Mouse (Mus musculus) 416B (cell line): ENCODE measurements at regions not wholly inside any gene's neighbourhood (a gene's known extent, or its start where the extent isn't known, plus 50 kb on each side); places are given as distances from the start of the nearest gene placed in this dataset.
A peak's percentile ranks its signal among the peaks of the same experiment; 100 is the strongest.

Source experiments
- DNase-seq: peaks from one replicate; pipeline ENCODE4 v3.0.0; 2011; ENCODE audit warnings: low read depth

- DNase-seq, result no peak
Measured at GRCm38 (mm10) chr6:100476550-100477366, 189.5 kb upstream of the Rybp start.

GRCm38 (mm10) chr6:100475341-100475955 lies 188.2 kb upstream of the Rybp start:
- DNase-seq, result no peak

- DNase-seq, result no peak
Measured at GRCm38 (mm10) chr6:100474326-100474725, 187.0 kb upstream of the Rybp start.

DNA sequence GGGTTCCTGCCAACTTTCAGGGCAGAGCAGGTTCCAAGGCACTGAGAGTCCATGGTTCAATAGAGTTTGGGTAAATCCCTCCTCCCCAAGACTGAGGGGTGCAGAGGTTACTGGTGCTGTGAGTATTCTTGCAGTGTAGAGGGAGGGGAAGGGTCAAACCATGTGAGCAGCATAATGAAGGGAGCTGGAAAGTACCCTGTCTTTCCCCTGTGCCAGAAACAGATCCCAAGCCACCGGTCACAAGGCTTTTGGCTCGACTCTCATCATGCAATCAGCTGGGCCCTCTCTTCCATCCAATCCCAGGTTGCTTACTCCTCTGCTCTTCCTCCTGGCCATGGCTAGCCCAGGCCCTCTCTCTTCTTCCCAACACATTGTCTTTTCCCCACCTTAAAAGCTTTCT lies 182.8 kb upstream of the Rybp start:
- DNase-seq, result no peak

DNA sequence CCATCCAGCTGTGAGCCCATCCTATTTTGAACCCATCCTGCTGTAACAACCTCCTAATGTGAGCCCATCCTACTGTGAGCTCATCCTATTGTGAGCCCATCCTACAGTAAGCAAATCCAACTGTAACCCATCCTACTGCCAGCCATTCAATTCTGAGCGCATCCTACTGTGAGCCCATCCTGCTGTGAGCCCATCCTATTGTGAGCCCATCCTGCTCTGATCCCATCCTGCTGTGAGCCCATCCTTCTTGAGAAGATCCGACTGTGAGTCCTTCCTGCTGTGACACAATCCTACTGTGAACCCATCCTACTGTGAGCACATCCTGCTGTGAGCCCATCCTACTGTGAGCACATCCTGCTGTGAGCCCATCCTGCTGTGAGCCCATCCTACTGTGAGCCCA lies 175.5 kb upstream of the Rybp start:
- no peak for DNase-seq

- DNase-seq, result no peak
Measured at GRCm38 (mm10) chr6:100453401-100453800, 166.1 kb upstream of the Rybp start.

DNA sequence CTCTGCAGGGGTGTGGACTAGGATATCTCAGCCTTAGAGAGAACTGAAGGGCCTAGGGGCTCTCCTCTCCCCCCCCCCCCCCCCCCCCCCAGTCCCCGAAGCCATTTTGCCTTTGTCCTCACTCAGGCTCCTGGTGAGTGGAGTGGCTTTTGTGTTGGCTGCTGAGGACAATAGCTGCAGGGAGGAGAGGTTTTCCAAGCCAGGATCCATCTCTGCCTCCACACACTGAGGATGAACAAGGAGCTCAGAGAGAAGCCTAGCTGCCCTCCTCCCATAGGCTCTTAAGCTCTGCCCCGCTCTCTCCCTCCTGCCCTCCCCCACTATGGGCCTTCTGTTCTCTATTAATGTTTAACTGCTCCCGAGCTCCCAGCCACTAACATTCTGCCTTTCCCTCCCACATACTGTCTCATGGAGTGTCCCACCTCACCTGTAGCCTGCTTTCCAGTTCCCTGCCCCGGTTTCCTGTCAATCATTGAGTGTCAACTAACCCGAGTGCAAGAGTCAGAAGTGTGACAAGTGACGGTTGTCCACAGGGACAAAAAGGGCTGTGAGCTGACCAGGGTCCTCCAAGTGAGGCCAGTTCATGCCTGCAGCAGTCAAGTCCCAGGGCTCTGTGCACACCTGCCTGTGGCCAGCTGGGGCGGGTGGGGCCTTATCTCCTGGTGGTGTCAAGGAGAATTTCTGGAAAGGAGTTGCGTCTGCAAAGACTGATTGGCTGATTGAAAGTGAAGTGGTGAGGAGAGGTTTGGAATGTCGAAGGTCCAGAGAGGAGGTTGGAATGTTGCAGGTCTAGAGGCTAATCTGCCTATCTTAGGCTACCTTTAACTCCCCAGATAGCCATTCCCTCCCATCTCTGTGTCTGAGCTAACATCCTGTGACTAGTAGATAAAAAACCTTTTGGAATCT lies 165.1 kb upstream of the Rybp start:
- no peak for DNase-seq

DNA sequence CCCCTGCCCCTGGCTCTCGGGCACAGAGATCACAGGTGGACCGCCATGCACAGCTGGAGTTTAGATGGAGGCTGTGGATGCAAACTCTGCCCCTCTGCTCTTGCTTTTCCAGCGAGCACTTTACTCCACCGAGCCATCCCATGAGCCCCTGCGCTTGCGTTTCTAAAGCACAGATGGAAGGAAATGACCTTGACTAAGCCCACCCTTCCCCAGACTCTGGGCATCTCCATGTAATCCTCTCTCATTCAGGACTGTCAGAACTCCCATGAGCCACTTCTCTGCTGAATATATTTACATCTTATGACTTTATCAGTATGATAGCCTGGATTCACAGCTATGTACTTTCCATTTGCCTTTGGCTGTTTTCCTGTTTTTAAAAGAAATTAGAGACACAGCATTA lies 162.8 kb upstream of the Rybp start:
- DNase-seq, result no peak

- DNase-seq, result no peak
Measured at GRCm38 (mm10) chr6:100449087-100449486, 161.8 kb upstream of the Rybp start.

GRCm38 (mm10) chr6:100447211-100447610 lies 159.9 kb upstream of the Rybp start:
- DNase-seq, result no peak

DNA sequence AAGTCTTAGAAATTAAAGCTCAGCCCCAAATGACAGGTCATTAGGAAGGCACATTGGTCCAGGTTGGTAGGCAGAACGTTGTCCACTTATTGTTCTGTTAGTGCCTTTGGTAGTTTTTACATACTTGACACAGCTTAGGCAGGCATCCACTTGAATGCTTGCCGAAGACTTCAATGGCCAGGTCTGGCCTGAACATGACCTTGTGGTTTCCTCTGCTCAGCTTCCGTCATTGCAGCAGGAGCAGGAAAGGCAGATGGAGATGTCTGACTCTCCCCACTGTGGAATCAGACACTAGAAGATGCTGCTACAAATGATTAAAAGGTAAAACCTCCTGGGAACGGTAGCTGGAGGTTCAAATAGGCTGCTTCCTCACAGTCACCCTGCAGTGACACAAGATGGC lies 159.5 kb upstream of the Rybp start:
- DNase-seq, result peak; percentile 52

- no peak for DNase-seq
Measured at GRCm38 (mm10) chr6:100439071-100439737, 151.9 kb upstream of the Rybp start.

GRCm38 (mm10) chr6:100438511-100438991 lies 151.3 kb upstream of the Rybp start:
- DNase-seq, result no peak

DNA sequence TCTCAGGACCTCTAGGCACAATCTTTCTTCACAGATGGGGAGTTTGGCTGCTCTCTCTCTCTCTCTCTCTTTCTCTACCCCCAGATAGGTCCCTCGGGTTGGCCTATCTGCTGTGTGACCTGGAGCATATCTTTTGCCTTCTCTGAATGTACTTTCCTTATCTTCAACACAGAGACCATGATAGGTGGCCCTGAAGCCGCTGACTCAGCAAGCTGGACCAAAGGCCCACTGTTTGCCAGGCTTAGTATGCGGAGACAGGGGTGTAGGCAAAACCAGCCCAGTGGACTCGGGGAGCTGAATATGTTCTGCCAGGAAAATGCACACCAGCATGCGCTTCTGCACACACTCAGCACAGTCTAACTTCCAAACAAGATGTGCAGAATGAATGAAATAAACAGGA lies 150.7 kb upstream of the Rybp start:
- DNase-seq, result no peak

GRCm38 (mm10) chr6:100436507-100436906 lies 149.2 kb upstream of the Rybp start:
- DNase-seq, result no peak

- DNase-seq, result peak; percentile 5
Measured at GRCm38 (mm10) chr6:100435222-100435621, 147.9 kb upstream of the Rybp start.

DNA sequence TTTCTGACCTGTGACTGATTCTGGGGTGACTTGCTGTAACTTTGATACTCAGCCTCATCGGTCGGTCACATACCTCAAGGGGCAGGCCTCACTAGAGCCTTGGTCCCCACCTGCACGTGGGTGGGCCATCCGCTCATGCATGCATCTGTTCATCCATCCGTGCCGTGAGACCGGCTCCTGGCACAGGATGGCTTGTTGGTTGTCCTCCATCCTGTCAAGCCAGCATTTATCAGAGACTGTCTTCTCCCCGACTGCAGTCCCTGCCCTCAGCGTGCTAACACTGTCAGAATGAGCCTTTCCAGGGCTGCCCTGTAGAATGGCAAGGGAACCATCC lies 146.2 kb upstream of the Rybp start:
- no peak for DNase-seq

DNA sequence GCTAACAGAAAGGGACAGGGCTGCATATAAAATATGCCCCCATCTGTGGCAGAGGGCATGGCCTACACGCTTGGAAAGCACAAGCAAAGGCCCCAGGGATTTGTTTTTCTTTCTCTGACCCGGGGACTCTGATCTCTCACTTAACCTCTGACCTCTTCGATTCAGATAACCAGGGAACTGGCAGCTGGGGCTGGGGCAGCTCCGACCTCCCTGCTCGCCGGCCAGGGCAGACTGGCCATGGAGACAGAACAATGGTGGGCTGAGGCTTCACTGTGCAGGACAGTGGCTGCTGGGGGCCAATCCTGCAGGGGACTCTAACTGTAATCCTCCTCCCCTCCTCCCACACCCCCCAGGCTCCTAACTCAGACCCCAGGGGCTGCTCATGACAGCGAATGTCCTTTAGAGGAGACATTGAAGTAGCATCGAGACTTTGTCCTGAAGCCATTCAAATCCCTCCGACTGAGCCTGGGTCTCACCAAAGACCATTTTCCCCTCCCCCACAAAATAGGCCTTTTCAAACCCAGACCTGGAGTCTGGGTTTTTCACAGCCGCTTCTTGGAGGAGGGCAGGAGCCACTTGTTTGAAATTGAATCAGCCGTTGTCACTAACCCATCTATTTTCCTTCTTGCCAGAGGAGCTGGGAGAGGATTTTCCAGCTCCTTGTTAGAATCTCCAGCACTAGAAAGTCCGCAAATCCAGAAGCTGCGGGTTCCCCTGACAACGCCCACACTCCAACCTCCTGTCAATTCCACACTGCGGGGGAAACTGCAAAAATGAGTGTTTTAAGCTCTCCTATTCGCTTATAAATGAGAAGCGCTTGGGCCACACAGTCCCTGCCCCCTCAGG lies 145.6 kb upstream of the Rybp start:
- no peak for DNase-seq

- DNase-seq, result no peak
Measured at GRCm38 (mm10) chr6:100430286-100430685, 143.0 kb upstream of the Rybp start.

DNA sequence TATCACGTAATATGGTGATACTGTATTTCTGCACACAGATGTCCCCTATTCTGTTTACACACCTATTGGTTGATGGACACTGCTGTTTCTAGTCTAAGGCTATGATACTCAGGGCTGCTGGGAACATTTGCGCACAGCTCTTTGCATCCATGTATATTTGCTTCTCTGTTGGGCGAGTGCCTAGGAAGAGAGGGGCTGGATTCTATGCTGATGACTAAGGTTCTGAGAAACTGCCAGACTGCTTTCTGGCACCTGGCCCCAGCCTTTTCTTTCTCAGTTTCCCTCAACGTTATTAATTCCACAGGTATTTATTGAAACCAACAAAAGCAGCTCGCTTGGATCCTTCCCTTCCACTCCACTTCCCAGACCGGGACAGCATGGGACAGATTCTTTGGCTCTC lies 142.2 kb upstream of the Rybp start:
- no peak for DNase-seq

GRCm38 (mm10) chr6:100428759-100429158 lies 141.5 kb upstream of the Rybp start:
- peak; percentile 70 for DNase-seq
